Mouse (Mus musculus) intestine, embryonic 14.5 days (tissue): ENCODE results near the gene Fam107b. TPM values are rescaled to one million over a fixed set of nuclear protein-coding genes. Genes with fewer than 3 reads are reported as not detected.
A peak's percentile ranks its signal among the peaks of the same experiment; 100 is the strongest.

Experiments used
- ATAC-seq: fragments of 200-750 bp; cut with Nextera tagmentation; replicated peaks from 2 replicates; pipeline ENCODE4 v1.8.0; 2017; ENCODE audit warnings: low read depth, moderate number of reproducible peaks, moderate TSS enrichment, moderate library complexity; ENCODE audit not compliant: low FRiP score, low TSS enrichment
- DNase-seq: peaks from one replicate; pipeline ENCODE4 v3.0.0-alpha.2; 2018; ENCODE audit warnings: low spot score
- H3K27ac ChIP-seq: fragments of 300-500 bp; sonication (generic); 2 replicates; pipeline ENCODE4 v1.5.1; 2014; ENCODE audit warnings: low read depth, mild to moderate bottlenecking, control low read depth
- H3K27me3 ChIP-seq: fragments of 300-500 bp; sonication (generic); replicated peaks from 2 replicates; pipeline ENCODE4 v1.6.1; 2014; ENCODE audit warnings: low read length, control low read depth; ENCODE audit not compliant: control insufficient read depth, insufficient read depth
- H3K36me3 ChIP-seq: fragments of 300-500 bp; sonication (generic); 2 replicates; pipeline ENCODE4 v1.6.1; 2014; ENCODE audit warnings: low read length, control low read depth; ENCODE audit not compliant: control insufficient read depth, insufficient read depth
- H3K4me1 ChIP-seq: fragments of 300-500 bp; sonication (generic); replicated peaks from 2 replicates; pipeline ENCODE4 v1.6.1; 2014; ENCODE audit warnings: low read length, control low read depth, mixed read lengths; ENCODE audit not compliant: control insufficient read depth, insufficient read depth
- H3K4me2 ChIP-seq: fragments of 300-500 bp; sonication (generic); 2 replicates; pipeline ENCODE4 v1.6.1; 2014; ENCODE audit warnings: low read length
- H3K4me3 ChIP-seq: fragments of 300-500 bp; sonication (generic); 2 replicates; pipeline ENCODE4 v1.5.1; 2014; ENCODE audit warnings: low read depth, low read length, control low read depth, mixed read lengths
- H3K9ac ChIP-seq: fragments of 300-500 bp; sonication (generic); 2 replicates; pipeline ENCODE4 v1.6.1; 2014; ENCODE audit warnings: mild to moderate bottlenecking, low read length
- H3K9me3 ChIP-seq: fragments of 300-500 bp; sonication (generic); 2 replicates; pipeline ENCODE4 v1.6.1; 2016; ENCODE audit warnings: low read length, control low read depth; ENCODE audit not compliant: control insufficient read depth
- WGBS: fragments of 180-500 bp; shearing (Covaris S2); extraction: QIAGEN DNeasy Blood & Tissue Kit; methylation state at CpG from one replicate; pipeline ENCODE4 v1.1.7; 2014; 5-methylcytosine and 5-hydroxymethylcytosine counted together
- polyA plus RNA-seq: library from polyadenylated mRNA; unstranded; fragments of >200 nt; fragmentation: Nextera tagmentation; extraction: Ambion mirVana; gene quantifications from 2 replicates; pipeline ENCODE4 v1.2.1, GENCODE M21; 2014

The Fam107b gene
- polyA plus RNA-seq, 1 experiment from 2014 or later = 61.2 TPM

DNA sequence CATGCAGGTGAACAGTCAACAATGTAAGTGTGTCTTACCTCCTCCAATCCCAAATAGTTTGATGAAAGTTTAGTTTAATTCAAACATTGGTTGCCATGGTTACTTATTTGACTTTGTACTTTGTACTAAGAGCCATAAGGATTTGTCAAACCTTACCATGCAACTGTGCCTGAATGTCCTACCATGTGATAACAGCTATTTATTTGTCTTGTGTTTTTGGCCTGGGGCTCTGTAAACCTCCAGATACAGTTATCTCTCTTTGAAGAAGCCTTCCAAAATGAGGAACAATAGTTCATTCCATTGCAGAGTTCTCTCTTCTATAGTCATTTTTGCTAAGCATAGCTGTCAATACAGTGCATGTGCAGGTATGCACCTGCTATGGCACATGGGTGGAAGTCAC, 72.7 kb downstream of the Fam107b start:
- no peak overlapping the region for H3K27ac ChIP-seq
- H3K27me3 ChIP-seq = no peaks in the 10 kb centered on the region
- DNase-seq (no peak), ATAC-seq (no peak)
- no peaks in the 10 kb centered on the region for H3K36me3 ChIP-seq
- no peak overlapping the region for H3K9ac ChIP-seq
- H3K9me3 ChIP-seq = no peaks in the 10 kb centered on the region
- no peak overlapping the region for H3K4me3 ChIP-seq
- H3K4me1 ChIP-seq = no peaks in the 10 kb centered on the region
- H3K4me2 ChIP-seq = no peak overlapping the region

DNA sequence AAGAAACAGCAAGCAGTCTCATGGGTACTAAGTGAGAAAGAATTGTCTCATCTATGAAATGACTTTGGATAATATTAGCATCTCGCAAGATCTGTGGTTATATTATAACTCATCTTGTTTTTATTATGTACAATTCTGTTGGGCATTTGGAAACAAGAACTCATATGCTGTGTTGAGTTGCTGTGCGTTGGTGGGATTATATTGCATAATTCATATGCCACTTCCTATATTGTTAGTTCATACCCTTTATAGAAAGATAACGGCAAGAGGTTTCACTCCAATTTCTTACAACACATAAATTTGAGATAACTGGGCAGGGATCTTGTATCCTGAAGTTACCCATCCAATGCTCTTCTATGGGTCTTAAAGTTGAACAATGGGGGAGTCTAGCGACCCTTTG, 75.5 kb downstream of the Fam107b start:
- no peak overlapping the region for H3K27ac ChIP-seq
- H3K9ac ChIP-seq = no peak overlapping the region
- ATAC-seq (no peak), DNase-seq (no peak)
- no peak overlapping the region for H3K4me2 ChIP-seq
- WGBS = 95% methylated on average over 4 of the region's 4 CpGs
- no peak overlapping the region for H3K4me3 ChIP-seq
- H3K9me3 ChIP-seq = no peaks in the 10 kb centered on the region
- no peaks in the 10 kb centered on the region for H3K36me3 ChIP-seq
- H3K4me1 ChIP-seq = no peaks in the 10 kb centered on the region
- no peaks in the 10 kb centered on the region for H3K27me3 ChIP-seq

DNA sequence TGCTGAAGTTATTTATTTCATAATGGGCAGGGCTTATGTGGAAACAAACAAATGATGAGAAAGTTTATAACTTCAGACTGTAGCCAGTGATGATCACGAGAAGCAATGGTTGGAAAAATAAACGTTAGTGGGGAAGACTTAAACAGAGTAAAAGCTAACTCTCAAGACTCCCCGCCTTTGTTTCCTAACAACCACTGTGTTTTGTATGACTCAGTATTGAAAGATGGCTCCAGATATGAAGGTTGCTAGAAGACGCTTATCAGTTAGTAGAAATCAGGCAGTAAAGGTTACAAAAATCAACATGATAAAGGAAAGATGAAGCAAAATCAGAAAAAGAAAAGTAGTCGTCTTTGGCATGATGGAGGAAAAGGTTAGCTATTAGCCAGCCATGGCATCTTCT, 78.9 kb downstream of the Fam107b start:
- Histone ChIP-seq H3K4me3 (no peak overlapping the region), H3K36me3 (no peaks in the 10 kb centered on the region), H3K4me2 (no peak overlapping the region), H3K27me3 (no peaks in the 10 kb centered on the region), H3K27ac (no peak overlapping the region), H3K4me1 (no peaks in the 10 kb centered on the region), H3K9ac (no peak overlapping the region), H3K9me3 (no peaks in the 10 kb centered on the region)
- ATAC-seq = no peak
- 56% methylated on average over 5 of the region's 5 CpGs for WGBS
- DNase-seq = no peak

- no peaks in the 10 kb centered on the region for H3K36me3 ChIP-seq
- H3K4me2 ChIP-seq = no peak overlapping the region
- no peak overlapping the region for H3K4me3 ChIP-seq
- H3K4me1 ChIP-seq = 0 out of 2 replicates have a peak, but pooled peaks cover 5% of the 10 kb centered on the region
- H3K27me3 ChIP-seq = no peaks in the 10 kb centered on the region
- no peak for DNase-seq
- H3K27ac ChIP-seq = no peak overlapping the region
- no peak overlapping the region for H3K9ac ChIP-seq
- no peaks in the 10 kb centered on the region for H3K9me3 ChIP-seq
- ATAC-seq = no peak
These were observed 84.3 kb downstream of the Fam107b start for GRCm38 (mm10) chr2:3654606-3655005.

- ATAC-seq = no peak
- 75% methylated on average over 3 of the region's 3 CpGs for WGBS
These were observed 85.8 kb downstream of the Fam107b start for GRCm38 (mm10) chr2:3656091-3656490.

GRCm38 (mm10) chr2:3656834-3657233, 86.5 kb downstream of the Fam107b start:
- H3K27ac ChIP-seq = no peak overlapping the region
- H3K4me3 ChIP-seq = no peak overlapping the region
- no peaks in the 10 kb centered on the region for H3K9me3 ChIP-seq
- H3K4me2 ChIP-seq = no peak overlapping the region
- H3K4me1 ChIP-seq = 0 out of 2 replicates have a peak, but pooled peaks cover 5% of the 10 kb centered on the region
- no peak overlapping the region for H3K9ac ChIP-seq
- no peak for ATAC-seq
- H3K27me3 ChIP-seq = no peaks in the 10 kb centered on the region
- no peak for DNase-seq
- 88% methylated on average over 6 of the region's 6 CpGs for WGBS
- H3K36me3 ChIP-seq = no peaks in the 10 kb centered on the region

More at GRCm38 (mm10) chr2:3656091-3656490, 85.8 kb downstream of the Fam107b start:
- Histone ChIP-seq H3K4me3 (no peak overlapping the region), H3K27me3 (no peaks in the 10 kb centered on the region), H3K4me1 (0 out of 2 replicates have a peak, but pooled peaks cover 5% of the 10 kb centered on the region), H3K4me2 (no peak overlapping the region), H3K27ac (no peak overlapping the region), H3K9me3 (no peaks in the 10 kb centered on the region), H3K36me3 (no peaks in the 10 kb centered on the region), H3K9ac (no peak overlapping the region)
- no peak for DNase-seq

DNA sequence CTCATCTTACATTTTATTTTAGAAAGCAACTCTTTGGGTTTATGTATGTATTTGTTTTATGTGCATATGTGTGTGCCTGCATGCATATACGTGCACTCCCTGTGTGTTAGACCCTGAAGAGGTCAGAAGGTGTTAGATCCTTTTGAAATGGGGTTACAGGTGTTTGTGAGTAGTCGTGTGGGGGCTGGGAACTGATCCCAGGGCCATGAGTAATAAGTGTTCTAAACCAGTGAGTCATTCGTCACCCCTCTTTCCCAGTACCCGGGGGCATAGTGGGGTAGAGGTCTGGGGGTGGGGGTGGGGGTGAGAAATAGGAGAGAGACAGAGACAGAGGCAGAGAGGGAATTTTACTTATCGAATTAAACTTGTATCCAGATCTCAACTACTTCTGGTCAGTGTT, 87.1 kb downstream of the Fam107b start:
- H3K36me3 ChIP-seq = no peaks in the 10 kb centered on the region
- H3K27ac ChIP-seq = no peak overlapping the region
- ATAC-seq = no peak
- H3K4me1 ChIP-seq = 0 out of 2 replicates have a peak, but pooled peaks cover 5% of the 10 kb centered on the region
- H3K4me3 ChIP-seq = no peak overlapping the region
- no peak overlapping the region for H3K9ac ChIP-seq
- 75% methylated on average over 5 of the region's 5 CpGs for WGBS
- no peak overlapping the region for H3K4me2 ChIP-seq
- H3K9me3 ChIP-seq = no peaks in the 10 kb centered on the region
- no peak for DNase-seq
- H3K27me3 ChIP-seq = no peaks in the 10 kb centered on the region

DNA sequence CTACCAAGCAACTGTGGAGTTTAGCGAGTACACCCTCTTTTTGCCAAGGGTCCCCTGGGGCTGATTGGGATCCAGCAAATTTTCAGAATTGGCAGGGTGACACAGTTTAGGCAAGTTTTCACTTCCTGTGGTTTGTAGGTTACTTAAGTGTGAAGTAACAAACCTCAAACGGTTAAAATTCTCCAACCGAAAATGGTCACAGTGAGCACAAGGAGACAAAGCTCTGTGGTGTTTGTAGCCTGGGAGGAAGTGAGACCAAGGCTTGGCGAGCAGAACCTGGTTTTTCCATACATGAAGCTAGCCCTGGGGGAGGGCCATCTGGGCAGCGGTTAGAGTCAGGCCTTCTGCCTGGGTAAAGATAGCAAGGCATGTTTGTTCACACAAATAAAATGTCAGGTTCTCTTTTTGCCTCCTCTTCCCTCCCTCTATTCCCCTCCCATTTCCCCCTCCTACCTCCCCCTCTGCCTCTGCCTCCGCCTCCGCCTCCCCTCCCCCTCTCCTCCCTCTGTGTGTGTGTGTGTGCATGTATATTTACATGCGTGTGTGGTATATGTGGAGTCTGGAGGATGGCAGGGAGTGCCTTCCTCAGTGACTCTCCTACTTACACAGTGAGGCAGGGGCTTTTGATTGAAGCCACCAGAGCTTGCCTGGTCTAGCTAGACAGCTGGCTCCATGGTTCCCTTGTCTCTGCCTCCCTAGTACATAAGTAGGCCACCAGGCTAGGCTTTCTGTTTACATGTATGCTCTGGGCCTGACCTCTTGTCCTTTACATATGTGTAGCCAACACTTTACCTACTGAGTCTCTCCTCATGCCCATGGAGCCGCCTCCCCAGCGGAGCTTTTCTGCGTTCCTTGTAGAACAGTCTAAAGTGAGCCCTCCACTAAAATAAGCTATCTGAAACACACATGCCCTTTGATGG, 87.8 kb downstream of the Fam107b start:
- H3K4me3 ChIP-seq = no peak overlapping the region
- ATAC-seq = 0 out of 2 replicates have a peak, but pooled peaks have one; percentile 50
- no peak overlapping the region for H3K4me2 ChIP-seq
- 56% methylated on average over 11 of the region's 11 CpGs for WGBS
- H3K36me3 ChIP-seq = no peaks in the 10 kb centered on the region
- H3K9ac ChIP-seq = no peak overlapping the region
- H3K27ac ChIP-seq = no peak overlapping the region
- H3K9me3 ChIP-seq = no peaks in the 10 kb centered on the region
- H3K4me1 ChIP-seq = 0 out of 2 replicates have a peak, but pooled peaks cover 5% of the 10 kb centered on the region
- no peaks in the 10 kb centered on the region for H3K27me3 ChIP-seq
- no peak for DNase-seq

- DNase-seq (no peak), ATAC-seq (no peak)
- 29% methylated on average over 4 of the region's 4 CpGs for WGBS
- Histone ChIP-seq H3K9ac (no peak overlapping the region), H3K9me3 (no peaks in the 10 kb centered on the region), H3K27ac (no peak overlapping the region), H3K36me3 (no peaks in the 10 kb centered on the region), H3K4me1 (0 out of 2 replicates have a peak, but pooled peaks cover 5% of the 10 kb centered on the region), H3K27me3 (no peaks in the 10 kb centered on the region), H3K4me2 (no peak overlapping the region), H3K4me3 (no peak overlapping the region)
These were observed 88.6 kb downstream of the Fam107b start for GRCm38 (mm10) chr2:3658900-3659299.
